Mouse (Mus musculus) layer of hippocampus, adult 9-10 months (tissue): Measurements from ENCODE around the gene D6Wsu163e.

ENCODE experiments used
- DNase-seq: peaks from one replicate; pipeline ENCODE4 v3.0.0; 2022; ENCODE audit warnings: low spot score

D6Wsu163e gene

GRCm38 (mm10) chr6:127006551-127006950 lies 66.8 kb downstream of the D6Wsu163e start:
- no peak for DNase-seq

DNA sequence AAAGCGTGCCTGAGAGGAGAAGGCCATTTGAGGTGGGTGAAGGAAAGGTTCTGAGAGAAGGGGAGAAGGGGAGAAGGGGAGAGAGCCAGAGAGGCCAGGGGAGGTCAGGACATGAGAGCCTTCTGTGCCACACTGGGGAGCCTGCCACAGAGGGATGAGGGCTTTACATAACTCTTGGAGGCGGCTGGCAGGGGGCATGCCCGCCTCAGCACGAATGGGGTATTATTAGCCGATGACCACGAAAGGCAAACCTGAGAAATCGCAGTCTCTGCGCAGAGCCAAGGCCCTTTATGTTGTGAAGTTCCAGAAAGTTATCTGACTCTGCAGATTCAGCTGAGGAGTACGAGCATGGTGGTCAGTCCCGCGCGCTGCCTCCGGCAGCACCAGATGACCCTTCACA lies 70.3 kb downstream of the D6Wsu163e start:
- DNase-seq = no peak

DNA sequence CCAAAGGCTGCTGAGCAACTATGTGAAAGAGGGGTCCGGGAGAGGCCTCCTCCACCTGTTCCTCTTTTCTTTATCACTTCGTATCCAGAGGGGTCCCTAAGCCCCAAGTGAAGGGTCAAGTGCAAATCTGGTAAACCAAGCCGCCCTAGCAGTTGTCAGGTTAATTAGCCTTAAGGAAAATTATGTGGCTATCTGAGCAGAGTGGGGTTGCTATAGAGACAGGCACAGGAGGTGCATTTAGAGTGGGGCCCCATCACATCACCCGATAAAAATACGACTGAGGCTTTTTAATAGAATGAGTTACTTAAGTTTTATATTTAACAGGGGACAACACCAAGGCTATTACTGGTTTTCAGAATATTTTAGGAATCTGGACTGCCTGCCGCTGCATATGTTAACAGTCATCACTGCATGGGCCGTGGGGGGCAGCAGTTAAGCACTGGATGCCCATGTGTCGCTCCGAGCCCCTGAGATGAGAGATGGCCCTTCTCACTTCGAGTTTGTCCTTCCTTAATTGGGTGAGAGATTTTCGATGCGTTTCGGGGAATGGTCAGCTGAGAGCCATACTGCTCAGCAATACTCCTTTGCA lies 72.3 kb downstream of the D6Wsu163e start:
- DNase-seq = no peak

- no peak for DNase-seq
Measured at GRCm38 (mm10) chr6:127014906-127015770, 75.4 kb downstream of the D6Wsu163e start, which contains the start of gene Fgf6. Gene Fgf6 (plus strand): TSS chr6:127015586.

GRCm38 (mm10) chr6:127019254-127019653 lies 79.5 kb downstream of the D6Wsu163e start:
- DNase-seq = no peak

DNA sequence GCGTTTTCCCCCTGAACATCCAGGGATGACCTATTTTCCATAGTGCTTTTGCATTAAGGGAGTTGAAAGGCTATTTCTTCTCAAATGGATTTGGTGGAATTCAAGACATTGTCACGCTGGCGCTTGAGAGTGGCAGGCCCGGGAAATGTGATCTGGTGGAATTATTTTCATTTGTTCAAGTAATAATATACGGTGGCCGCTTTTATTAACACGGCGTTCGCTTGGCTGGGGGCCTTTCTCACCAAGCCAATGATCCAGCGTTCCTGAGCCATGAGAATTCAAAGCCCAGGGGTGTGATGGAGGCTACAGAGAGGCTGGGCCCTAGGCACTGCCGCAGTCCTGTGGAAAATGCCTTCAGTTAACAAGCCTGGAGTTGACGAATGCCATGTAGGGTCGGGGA lies 80.7 kb downstream of the D6Wsu163e start:
- no peak for DNase-seq

DNA sequence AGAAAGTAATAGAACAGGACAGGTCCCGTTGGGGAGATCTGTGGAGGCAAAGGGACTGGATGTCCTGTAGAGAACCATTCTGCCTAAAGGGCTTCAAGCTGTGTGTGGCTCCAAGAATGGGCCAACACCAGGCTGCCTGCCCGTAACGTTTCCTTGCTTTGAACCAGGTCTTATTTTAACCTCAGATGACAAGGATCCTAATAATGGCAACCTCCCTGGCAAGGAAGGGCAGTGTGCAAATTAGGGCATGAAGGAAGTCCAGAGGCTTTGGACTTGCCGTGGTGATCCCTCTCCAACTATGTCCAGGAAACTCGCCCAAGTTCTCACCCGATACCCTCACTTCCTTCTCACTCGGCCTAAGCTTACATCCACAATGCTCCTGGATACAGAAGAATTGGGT lies 85.1 kb downstream of the D6Wsu163e start:
- DNase-seq = no peak
